Mouse (Mus musculus): Measurements from ENCODE around the gene Fam186a.
A peak's percentile ranks its signal among the peaks of the same experiment; 100 is the strongest.
"Not testable (repeated sequence)": the region's sequence is repeated elsewhere in the genome, so short reads cannot be mapped to it uniquely, and the experiment has no call there.

Gene Fam186a

DNA sequence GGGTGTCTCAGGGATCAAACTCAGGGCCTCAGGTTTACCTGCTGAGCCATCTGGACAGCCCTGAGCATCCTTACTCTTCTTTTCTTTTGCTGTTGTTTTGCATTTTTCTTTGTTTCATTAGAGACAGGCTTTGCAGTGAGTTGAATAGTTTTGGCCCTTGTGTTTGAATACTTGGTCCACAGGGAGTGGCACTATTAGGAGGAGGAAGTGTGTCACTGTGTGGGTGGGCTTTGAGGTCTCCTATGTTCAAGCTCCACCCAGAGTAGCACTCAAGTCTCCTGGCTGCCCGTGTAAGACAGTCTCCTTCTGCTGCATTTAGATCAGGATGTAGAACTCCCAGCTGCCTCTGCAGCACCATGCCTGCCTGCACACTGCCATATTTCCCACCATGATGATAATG, 32.4 kb downstream of the Fam186a start:
- ATAC-seq (ENCODE audit: low TSS enrichment): no peak

DNA sequence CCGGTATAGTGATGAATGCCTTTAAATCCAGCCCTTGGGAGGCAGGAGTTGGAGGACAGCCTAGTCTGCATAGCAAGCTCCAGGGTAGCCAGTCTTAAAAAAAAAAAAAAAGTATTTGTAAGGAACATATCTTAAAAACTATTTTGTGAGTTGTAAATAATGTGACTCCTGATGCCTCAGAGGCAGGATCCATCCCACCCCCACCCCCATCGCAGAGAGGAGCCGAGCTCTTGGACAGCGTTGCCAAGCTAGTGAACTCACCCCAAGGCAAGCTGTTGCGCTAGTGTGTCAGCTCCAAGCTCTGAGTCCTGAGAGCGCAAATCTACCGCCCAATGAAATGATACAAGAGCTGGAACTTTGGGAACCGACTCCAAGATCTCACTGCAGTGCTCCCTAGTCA, 35.6 kb downstream of the Fam186a start:
- no peak for ATAC-seq (ENCODE audit: low TSS enrichment)

DNA sequence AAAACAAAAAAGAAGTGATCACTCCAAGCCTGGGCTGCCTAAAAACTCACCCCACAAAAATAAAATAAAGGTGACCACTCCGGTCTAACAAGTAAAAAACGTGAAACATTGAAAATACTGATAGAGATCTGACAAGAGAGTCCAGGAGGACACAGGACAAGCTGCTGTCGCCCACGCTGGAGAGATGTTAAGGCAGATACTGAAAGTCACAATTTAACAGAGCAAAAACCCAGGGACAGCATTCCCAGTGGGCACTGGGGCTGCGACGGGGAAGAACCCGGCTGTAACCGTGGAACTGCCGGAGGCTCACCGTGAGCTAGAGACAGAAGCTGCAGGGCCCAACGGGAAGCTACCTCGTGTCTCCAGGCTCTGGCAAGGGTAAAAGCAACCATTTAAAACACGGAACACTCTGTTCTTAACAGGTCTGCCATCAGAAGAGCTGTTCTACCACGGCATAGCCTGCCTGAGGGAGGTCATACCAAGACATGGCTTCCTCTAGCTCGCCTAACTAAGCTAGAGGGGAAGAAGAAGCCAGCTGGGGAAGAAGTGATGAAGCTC, 47.2 kb downstream of the Fam186a start:
- no peak for ATAC-seq (ENCODE audit: low TSS enrichment)

DNA sequence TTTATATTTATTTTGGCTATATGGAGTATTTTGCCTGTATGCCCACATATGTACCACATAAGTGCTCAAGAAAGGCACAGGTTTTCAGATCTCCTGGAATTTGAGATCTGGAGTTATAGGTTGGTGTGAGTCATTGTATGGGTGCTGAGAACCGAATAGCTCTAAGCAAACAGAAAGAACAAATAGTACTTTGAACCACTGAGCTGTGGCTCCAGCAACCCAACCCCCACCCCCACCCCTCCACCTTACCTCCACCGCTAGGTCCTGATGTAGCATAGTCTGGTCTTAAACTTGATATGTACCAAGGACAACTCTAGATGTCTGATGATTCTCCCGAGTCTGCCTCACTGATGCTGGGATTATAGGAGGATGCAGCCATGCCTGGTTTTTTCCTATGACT, 49.6 kb downstream of the Fam186a start:
- no peak for ATAC-seq (ENCODE audit: low TSS enrichment)

DNA sequence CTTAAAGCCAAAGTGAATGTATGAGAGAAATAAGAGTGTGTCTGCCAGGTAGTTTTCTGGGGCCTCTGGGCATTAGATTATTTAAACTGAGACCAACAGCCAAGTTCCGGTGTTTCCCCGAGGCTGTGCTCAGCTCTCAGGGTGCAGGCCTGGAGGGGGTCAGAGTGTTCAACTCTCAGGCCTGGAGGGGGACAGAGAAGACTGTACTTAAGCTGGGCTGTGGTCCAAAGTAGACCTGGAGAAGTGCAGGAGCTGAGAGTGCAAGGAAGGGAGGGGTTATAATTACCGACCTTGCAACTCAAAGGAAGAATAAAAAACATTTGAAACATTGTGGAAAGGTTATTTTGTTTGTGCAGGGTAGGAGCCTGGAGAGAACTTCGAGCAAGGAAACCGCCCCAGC, 52.2 kb downstream of the Fam186a start:
- no peak for ATAC-seq (ENCODE audit: low TSS enrichment)

DNA sequence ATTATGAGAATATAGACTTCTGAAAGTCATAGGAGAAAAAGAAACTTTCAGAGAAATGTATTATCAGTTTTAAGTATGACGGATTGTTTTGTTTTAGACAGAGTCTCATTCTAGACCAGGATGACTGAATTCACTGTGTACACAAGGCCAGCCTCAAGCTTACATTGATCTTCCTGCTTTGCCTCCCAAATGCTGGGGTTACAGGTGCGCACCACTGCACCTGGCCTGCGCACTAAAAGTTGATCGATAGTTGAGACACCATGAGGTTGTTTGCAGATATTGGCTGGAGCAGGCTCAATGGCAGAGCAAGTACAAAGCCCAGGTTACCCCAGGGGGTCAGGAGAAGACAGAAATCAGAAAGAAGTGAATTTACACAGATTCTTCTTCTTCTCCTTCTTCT, 55.1 kb downstream of the Fam186a start:
- no peak for ATAC-seq (ENCODE audit: low TSS enrichment)

DNA sequence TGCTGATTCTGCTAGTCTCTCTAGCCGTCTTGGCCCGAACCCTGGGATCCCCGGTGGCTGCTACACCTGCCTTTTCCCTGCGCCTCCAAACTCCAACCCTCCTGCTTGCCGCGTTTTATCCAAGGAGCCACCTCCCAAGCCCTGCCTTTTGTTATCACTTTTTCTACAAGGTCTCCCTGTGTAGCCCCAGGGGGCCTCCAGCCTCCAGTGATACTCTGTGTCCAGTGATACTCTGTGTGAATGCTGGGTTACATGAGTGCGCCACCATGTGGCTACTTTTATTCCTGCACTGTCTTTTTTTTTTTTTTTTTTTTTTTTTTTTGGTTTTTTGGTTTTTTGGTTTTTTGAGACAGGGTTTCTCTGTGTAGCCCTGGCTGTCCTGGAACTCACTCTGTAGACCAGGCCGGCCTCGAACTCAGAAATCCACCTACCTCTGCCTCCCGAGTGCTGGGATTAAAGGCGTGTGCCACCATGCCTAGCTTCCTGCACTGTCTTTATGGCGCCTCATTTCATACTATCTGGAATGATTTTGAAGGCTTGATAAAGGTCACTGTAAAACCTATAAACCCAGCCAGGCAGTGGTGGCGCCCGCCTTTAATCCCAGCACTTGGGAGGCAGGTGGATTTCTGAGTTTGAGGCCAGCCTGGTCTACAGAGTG, 57.4 kb downstream of the Fam186a start:
- ATAC-seq (ENCODE audit: low TSS enrichment): not testable (repeated sequence)

DNA sequence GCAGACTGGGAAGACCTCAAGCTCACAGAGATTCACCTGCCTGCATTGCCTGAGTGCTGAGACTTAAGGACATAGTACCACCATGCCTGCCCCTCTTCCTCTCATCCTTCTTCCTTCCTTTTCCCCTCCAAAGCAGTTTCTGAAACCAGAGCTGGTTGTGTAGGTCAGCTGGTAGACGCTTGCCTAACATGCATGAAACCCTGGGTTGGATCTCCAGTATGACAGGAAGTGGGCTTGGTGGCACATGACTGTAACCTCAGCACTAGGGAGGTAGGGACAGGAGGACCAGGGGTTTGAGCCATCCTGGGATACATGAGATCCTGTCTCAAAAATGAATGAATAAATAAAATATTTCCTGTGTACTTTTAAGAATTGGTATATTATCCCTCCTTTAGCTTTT, 59.3 kb downstream of the Fam186a start:
- ATAC-seq (ENCODE audit: low TSS enrichment): no peak

DNA sequence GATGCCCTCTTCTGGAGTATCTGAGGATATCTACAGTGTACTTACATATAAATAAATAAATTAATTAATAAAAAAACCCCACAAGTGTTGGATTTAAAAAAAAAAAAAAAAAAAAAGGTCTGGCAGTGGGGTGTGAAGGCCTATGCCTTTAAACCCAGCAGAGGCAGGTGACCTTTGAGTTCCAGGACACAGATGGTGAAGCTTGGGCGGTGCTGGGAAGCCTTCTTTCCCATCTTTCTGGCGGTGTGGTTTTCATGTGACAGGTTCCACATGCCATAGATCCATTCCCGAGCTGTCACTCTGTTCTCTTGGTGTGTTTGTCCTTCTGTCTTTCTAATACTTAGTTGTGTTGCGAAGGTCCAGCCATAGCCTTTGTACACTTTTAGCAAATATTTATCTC, 59.8 kb downstream of the Fam186a start:
- no peak for ATAC-seq (ENCODE audit: low TSS enrichment)

DNA sequence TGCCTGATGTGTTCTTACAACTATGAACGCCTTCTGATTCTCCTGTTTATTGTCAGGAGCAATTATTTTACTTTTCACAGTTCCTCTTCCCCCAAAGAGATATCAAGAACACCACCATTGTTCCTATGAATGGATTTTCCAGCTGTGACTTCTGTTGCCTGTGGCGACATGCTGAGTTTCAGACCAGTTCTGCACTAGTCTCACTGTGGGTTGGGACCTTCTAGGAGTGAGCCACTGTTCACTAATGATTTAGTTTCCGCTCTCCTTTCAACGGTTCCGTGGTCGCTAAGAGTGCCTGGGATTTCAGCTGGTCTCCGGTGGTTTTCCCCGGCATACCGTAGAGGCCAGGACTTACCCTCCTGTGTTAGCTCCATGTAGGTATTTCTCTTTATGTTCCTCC, 62.0 kb downstream of the Fam186a start:
- no peak for ATAC-seq (ENCODE audit: low TSS enrichment)

DNA sequence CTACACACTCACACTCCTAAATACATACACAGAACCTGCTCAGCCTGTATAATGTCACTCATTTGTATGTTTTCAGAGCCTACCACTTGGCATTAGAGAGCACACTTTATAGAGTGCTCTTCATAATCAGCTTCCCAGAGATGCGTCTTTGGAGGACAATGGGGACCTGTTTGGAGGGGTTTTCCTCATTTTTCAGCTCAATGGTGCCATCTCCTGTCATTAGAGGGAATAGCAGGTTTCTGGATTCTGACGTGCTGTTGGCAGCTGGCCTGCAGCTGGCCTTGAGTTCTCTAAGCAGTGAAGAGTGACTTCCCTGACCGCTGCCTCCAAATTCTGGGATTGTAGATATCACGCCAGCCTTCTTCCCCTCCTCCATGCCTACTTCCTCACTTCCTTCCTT, 62.5 kb downstream of the Fam186a start:
- no peak; the same call in 1 of the 2 replicates for ATAC-seq (ENCODE audit: low TSS enrichment)

DNA sequence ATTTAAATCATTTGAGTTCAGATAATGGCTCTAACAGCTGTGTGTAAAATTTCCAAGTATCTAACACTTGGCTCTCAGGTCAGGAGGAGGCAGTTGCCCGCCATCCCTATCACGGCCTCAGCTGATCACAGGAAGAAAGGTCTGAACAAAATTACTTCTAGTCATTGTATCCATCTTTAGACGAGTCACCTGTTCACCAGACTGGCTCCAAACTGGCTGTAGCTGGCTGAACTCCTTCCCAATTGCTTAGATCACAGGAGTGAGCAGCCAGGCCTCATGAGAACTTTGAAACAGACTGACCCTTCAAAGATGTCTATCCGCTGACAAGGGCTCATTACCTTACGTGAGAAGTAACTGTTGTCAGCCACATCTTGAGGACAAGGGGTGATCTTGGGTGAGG, 63.6 kb downstream of the Fam186a start:
- ATAC-seq (ENCODE audit: low TSS enrichment): no peak

DNA sequence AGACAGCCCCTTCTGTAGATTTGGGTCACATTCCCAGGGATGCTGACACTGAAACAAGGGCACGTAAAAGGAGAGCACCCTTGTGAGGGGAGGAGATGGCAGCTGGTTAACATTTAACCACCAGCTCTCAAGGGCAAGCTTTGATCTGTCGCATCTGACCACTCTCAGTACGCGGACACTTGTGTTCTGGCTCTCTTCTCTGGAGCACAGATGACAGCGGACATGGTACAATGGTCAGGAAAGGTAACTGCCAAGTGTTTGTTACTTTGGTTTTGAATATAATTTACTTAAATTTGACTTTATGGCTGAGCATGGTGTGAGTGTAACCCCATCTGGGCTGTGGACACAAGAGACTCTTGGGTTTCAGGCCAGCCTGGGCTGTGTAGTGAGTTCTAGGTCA, 64.1 kb downstream of the Fam186a start:
- ATAC-seq (ENCODE audit: low TSS enrichment): no peak

DNA sequence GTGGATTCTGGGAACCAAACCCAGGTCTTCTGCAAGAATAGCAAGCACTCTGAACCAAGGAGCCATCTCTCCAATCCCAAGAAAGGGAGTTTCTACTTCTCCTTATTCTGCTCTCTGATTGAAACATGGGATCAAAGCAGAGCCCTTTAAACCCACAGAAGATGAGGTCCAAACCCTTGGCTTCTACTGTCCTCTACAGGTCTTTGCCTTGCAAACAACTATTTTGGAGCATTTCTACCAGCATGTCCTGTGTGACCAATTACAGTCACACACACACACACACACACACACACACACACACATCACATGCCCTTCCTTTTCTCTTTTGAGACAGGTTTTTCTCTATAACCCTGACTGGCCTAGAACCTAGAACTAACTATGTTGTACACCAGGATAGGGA, 70.2 kb downstream of the Fam186a start:
- ATAC-seq (ENCODE audit: low TSS enrichment): no peak

DNA sequence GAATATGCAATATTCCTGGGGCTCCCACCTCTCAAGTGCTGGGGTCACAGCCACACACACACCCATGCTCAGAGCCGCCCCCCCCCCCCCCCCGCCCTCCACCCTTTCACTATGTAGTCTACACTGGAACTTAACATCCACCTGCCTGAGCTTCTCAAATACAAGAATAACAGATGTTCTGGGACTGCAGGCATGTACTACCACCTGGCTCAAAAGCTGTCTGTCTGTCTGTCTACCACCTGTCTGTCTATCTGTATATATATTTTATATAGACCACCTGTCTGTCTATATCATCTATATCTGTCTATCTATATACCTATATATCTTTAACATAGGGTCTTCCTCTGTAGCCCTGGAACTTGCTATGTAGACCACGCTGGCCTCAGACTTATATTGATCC, 75.5 kb downstream of the Fam186a start:
- ATAC-seq (ENCODE audit: low TSS enrichment): no peak

DNA sequence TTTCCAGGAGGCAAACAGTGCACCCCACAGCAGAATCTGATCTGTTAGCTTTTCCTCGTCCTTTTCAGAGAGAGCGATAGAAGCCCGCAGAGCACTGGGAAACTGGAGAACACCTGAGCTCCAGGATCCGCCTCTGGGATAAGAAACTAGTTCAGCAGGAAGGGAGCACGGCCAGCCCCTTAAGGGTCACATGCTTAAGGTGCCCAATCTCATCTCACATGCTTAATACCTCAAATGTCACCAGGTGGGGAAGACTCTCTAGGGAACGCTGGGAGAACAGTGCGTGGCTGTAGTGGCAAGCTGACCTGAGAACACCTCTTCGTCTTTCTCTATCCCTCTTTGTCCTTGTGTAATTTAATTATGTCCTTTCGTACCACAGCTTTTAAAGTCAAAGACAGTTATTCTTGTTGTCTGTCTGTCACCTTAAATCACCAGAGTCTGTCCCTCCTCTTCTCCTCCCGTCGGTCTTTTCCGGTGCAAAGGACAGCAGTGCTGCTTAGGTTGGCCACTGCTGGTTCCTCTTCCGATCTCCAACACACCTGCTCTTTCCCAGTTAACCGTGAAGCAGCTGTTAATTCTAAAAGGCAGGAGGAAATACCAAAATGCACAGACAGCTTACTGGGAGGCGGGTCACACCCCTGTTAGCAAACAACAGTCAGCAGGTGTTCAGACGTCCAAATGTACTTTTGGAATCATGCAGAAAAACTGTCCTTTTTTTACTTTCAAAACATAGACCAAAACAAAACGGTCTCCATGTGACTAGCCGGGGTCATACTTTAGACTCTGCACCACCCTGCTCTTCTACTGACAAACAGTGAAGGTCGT, 76.2 kb downstream of the Fam186a start:
- no peak for ATAC-seq (ENCODE audit: low TSS enrichment)

DNA sequence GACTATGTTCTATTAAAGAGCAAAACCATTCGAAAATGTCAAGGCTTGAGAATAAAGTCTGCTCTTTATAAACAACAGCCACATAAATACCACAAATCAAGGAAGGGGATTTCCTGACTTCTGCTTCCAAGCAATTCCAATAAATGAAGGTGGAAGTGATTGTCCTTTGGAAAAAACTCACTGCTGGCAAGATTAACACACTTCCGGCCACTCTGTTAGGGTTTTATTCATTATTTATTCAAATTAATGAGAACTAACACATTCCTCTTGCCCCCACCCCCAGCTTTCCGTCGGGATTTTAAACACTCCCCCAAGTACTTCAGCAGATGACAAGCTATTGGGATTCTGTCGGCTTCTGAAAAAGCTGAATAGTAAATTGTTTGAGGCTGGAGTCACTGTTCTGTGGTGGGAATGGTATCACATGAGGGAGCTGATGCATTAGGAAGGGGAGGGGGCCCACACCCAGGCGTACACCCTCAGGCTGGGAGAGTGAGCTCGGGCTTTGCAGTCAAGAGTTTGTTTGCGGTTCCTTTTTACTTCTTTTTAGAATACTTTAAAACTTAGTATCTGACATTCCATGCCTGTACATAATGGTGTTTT, 77.5 kb downstream of the Fam186a start:
- ATAC-seq (ENCODE audit: low TSS enrichment): no peak

DNA sequence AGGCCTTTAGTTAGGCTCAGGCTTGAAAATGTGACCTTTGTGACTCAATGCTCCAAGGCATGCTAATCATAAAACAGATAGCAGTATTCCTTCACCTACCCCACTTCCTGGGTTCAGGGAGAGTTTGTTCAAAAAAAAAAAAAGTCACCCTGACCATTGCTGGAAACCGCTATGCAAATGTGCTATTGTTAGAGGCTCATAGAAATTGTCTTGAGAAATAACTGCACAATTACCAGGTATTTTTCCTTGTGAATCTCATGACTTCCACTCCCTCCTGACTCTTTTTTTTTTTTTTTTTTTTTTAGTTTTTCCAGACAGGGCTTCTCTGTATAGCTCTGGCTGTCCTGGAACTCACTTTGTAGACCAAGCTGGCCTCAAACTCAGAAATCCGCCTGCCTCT, 79.7 kb downstream of the Fam186a start:
- ATAC-seq (ENCODE audit: low TSS enrichment): not testable (repeated sequence)

DNA sequence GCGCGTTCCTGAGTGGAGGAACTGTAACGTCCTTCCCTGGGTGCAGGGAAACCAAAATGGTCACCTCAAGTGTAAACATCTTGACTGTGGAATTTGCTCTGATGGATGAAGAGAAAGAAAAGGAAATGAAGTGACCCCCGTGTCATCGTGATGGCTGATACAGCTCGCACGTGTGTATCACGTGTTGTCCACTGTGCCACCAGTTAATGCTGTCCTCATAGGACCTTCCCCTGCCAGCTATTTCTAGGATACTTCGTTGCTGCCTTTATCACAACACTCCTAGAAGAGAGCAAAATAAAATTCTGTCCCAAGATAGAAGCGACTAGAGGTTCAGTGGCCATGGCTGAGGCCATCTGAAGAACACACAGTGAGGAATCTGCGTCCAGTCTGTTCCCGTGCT, 82.8 kb downstream of the Fam186a start:
- ATAC-seq (ENCODE audit: low TSS enrichment): no peak

DNA sequence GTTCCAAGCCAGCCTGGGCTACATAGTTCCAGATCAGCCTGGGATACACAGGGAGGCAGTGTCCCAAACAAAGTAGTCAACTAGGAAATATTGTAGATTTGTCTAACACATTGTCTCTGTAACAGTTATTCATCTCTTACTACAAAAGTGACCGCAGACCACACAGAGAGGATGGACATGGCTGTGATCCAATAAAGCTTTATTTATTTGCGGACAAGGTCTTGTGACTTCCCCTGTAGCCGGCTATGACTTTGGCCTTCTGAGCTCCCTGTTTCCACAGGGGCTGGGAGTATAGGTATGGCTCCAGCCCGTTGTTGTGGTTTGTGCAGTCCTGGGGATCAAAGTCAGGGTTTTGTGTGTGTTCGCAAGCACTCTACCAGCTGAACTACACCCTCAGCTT, 88.3 kb downstream of the Fam186a start:
- no peak for ATAC-seq (ENCODE audit: low TSS enrichment)

DNA sequence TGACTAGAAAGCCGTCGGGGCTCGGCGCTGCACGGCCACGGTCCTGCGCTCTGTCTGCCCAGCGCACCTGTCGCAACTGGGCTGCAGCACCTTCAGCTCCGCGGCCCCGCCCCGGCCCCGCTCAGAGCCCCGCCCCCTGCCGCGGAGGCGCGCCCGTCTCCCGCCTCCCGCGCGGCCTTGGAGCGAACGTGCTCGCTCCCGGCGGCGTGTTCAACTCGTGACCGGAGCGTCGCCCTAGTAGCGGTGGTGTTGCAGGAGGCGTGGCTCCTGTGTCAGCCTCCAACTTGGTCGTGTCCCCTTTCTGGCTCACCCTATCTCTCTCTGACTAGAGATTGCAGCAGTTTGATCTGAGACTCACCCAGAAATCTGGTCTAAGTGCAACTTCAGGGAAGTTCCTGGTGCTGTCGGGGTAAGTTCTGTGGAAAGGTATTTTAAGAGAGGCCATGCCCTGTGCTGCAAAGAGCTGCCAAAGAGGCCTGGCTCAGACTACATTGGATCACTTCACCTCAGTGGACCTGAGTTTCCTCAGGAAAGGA, 91.5 kb downstream of the Fam186a start, which contains the start of gene Lima1:
Gene Lima1 (minus strand): TSS at position 123 of the 536 bp plus-strand sequence.
- ATAC-seq (ENCODE audit: low TSS enrichment): peak; percentile 95

DNA sequence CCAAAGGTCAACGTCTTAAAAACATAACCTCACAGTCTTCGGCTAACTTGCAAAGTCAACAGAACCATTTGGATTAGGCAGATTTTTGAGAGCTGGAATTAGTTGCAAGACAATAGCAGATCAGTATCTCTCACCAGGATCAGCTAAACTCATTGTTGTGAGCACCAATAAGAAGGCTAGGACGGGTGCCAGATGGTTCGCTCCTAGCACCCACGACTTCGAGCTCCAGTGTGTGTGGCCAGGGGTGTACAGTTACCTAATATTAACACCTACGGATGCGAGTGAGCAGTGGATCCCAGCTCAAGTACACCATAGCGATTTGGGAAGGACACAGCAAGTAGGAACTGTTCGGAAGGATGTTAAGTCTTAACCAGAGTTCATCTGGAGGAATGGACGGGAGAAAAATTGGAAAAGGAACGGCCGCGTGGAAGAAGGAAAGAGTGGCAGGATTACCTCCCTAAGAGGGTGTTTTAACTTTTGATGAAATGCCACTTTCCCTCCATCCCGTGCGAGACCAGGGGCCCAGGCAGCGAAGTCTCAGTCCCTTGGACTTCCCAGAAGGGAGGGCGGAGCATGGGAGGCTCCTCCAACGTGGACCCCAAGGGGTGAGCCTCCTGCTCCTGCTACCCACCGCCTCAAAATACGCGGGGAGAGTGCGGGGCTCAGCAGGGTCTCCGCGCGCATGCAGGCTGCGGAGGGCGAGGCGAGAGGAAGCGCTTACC, 92.1 kb downstream of the Fam186a start:
- no peak; the same call in 1 of the 2 replicates for ATAC-seq (ENCODE audit: low TSS enrichment)
